ENCODE assay signal across 21 mouse cellular contexts in the genomic region with DNA sequence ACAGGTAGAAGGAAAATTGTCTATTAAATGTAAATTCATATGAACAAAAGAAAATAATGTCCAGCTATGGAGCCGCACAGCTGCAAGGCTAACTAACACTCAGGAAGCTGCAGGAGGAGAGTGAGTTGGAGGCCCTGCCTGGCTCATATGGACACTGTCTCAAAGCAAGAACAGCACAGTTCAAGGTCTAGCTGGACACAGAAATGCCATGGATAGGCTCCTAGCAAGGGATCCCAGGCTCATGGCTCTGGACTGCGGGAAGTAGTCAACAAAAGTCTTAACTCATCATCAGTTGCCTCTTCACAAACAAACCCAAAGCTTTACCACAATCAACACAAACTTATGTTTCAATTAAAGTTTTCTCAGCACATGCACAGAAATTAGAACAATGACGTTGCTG.
"Had no signal": no experiment of that assay in that cellular context is flagged by ENCODE, and none has a peak within 500 bp of the region (broad histone marks: within the 10 kb centered on the region; RNA-seq: fewer than 3 reads in every experiment).

No protein-coding gene starts in this region.

- ATAC-seq: forebrain, postnatal 0 days; hindbrain, postnatal 0 days; intestine, embryonic 16.5 days; liver, embryonic 12.5 days had no signal

- H3K27ac ChIP-seq: heart, embryonic 10.5 days; hindbrain, embryonic 13.5 days; hindbrain, embryonic 15.5 days; hindbrain, postnatal 0 days; kidney, postnatal 0 days; limb, embryonic 13.5 days; limb, embryonic 15.5 days; liver, embryonic 12.5 days; liver, embryonic 14.5 days had no signal

- H3K9me3 ChIP-seq: heart, embryonic 10.5 days; heart, embryonic 12.5 days; hindbrain, embryonic 13.5 days; hindbrain, embryonic 15.5 days; limb, embryonic 13.5 days; limb, embryonic 15.5 days; liver, embryonic 12.5 days had no signal

- DNase-seq: forebrain, postnatal 0 days; gastrocnemius, postnatal 14 days; gastrocnemius, postnatal 36 days; heart, adult 18-20 months; heart, postnatal 10 days; heart, postnatal 36 days; kidney, adult 11 months; layer of hippocampus, adult 9-11 months; layer of hippocampus, postnatal 36 days; left cerebral cortex, postnatal 4 days had no signal

- H3K4me2 ChIP-seq: heart, embryonic 12.5 days; hindbrain, embryonic 13.5 days; hindbrain, embryonic 15.5 days; limb, embryonic 13.5 days; limb, embryonic 15.5 days; liver, embryonic 12.5 days had no signal

- H3K9ac ChIP-seq: forebrain, postnatal 0 days; heart, embryonic 12.5 days; hindbrain, embryonic 13.5 days; hindbrain, embryonic 15.5 days; limb, embryonic 13.5 days; limb, embryonic 15.5 days; liver, embryonic 12.5 days; liver, embryonic 14.5 days had no signal

- H3K27me3 ChIP-seq: heart, embryonic 12.5 days; hindbrain, embryonic 13.5 days; hindbrain, embryonic 15.5 days; limb, embryonic 13.5 days; limb, embryonic 15.5 days; liver, embryonic 12.5 days had no signal

- H3K4me3 ChIP-seq: heart, embryonic 10.5 days; heart, embryonic 12.5 days; hindbrain, embryonic 13.5 days; hindbrain, embryonic 15.5 days; limb, embryonic 13.5 days; limb, embryonic 15.5 days; liver, embryonic 12.5 days had no signal

- H3K36me3 ChIP-seq: hindbrain, embryonic 13.5 days; hindbrain, embryonic 15.5 days; limb, embryonic 13.5 days; limb, embryonic 15.5 days; liver, embryonic 12.5 days had no signal
